ENCODE assay signal across 10 mouse cellular contexts in the genomic region with DNA sequence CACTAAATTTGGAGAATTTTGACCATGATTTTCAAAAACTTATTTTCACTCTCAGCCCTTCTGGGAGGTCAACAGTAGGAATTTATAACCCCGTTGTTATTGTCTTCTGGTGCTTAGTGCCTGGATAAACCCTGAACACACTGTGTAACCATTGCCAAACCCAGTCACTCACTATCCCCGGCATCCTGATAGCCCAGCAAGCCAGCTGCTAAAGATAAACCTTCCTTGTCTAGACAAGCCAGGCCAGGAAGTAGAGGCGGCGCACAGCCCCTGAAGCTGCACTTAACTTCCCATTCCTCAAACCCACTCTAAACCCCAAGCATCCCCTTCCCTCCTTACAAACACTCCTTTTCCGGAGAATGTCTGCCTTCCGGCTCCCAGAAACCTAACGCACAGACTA. TPM values are rescaled to one million over a fixed set of nuclear protein-coding genes. Genes with fewer than 3 reads are reported as not detected.
A peak's percentile ranks its signal among the peaks of the same experiment; 100 is the strongest.
DNase-seq lines count a peak whose midpoint lies in the region; ATAC-seq lines count a peak whose summit lies in the region.
"Had no signal": no experiment of that assay in that cellular context is flagged by ENCODE, and none has a peak within 500 bp of the region (broad histone marks: within the 10 kb centered on the region; RNA-seq: fewer than 3 reads in every experiment).

No protein-coding gene starts in this region.

- ATAC-seq in limb, embryonic 12.5 days (ENCODE audit: insufficient number of reproducible peaks, insufficient read depth, low FRiP score, low TSS enrichment, low read depth) = no peak
- ATAC-seq in embryonic facial prominence, embryonic 14.5 days (ENCODE audit: low read depth) = no peak
- ATAC-seq in liver, embryonic 16.5 days (ENCODE audit: low read depth) = peak; percentile 31; the same call in 1 of the 2 replicates
- no peak for ATAC-seq in stomach, embryonic 15.5 days (ENCODE audit: insufficient read depth, low FRiP score, low read depth)
- ATAC-seq: forebrain, embryonic 15.5 days had no signal

- no peaks in the 10 kb centered on the region; the same call in 1 of the 2 replicates for H3K27me3 ChIP-seq in limb, embryonic 12.5 days
- H3K27me3 ChIP-seq in limb, embryonic 10.5 days (ENCODE audit: low read depth, poor library complexity, severe bottlenecking) = no peaks in the 10 kb centered on the region
- H3K27me3 ChIP-seq in embryonic facial prominence, embryonic 14.5 days (replicated peaks; ENCODE audit: control insufficient read depth, insufficient read depth, low read length) = no peaks in the 10 kb centered on the region
- H3K27me3 ChIP-seq in liver, embryonic 16.5 days (ENCODE audit: control insufficient read depth, insufficient read depth, low read depth, low read length) = no peaks in the 10 kb centered on the region
- no peaks in the 10 kb centered on the region for H3K27me3 ChIP-seq in stomach, embryonic 15.5 days (replicated peaks)
- H3K27me3 ChIP-seq: forebrain, embryonic 15.5 days had no signal

- H3K36me3 ChIP-seq in limb, embryonic 12.5 days = no peaks in the 10 kb centered on the region
- H3K36me3 ChIP-seq in limb, embryonic 10.5 days = no peaks in the 10 kb centered on the region
- H3K36me3 ChIP-seq in embryonic facial prominence, embryonic 14.5 days (ENCODE audit: control insufficient read depth, insufficient read depth, low read length) = no peaks in the 10 kb centered on the region
- H3K36me3 ChIP-seq in liver, embryonic 16.5 days (ENCODE audit: control insufficient read depth, insufficient read depth) = no peaks in the 10 kb centered on the region
- no peaks in the 10 kb centered on the region for H3K36me3 ChIP-seq in stomach, embryonic 15.5 days
- H3K36me3 ChIP-seq: forebrain, embryonic 15.5 days had no signal

- no peak overlapping the region for H3K4me2 ChIP-seq in limb, embryonic 12.5 days
- H3K4me2 ChIP-seq in embryonic facial prominence, embryonic 14.5 days (ENCODE audit: low read depth, low read length) = no peak overlapping the region
- no peak overlapping the region for H3K4me2 ChIP-seq in liver, embryonic 16.5 days (ENCODE audit: low read depth, low read length)
- H3K4me2 ChIP-seq in stomach, embryonic 15.5 days = 0 out of 2 replicates have a peak overlapping the region, but pooled peaks have one; percentile 23
- H3K4me2 ChIP-seq: forebrain, embryonic 15.5 days; midbrain, embryonic 11.5 days had no signal

- no peak for DNase-seq in limb, embryonic 10.5 days (ENCODE audit: low spot score)
- DNase-seq in embryonic facial prominence, embryonic 14.5 days (ENCODE audit: low spot score) = peak; percentile 32
- DNase-seq in adrenal gland, postnatal 14 days = no peak
- no peak for DNase-seq in right cerebral cortex, adult 18-20 months
- DNase-seq: kidney, adult 9 months had no signal

- 0 out of 2 replicates have a peak overlapping the region, but pooled peaks have one; percentile 17 for H3K27ac ChIP-seq in limb, embryonic 12.5 days
- no peak overlapping the region for H3K27ac ChIP-seq in limb, embryonic 10.5 days
- peak overlapping the region; percentile 48; the same call in 1 of the 2 replicates for H3K27ac ChIP-seq in embryonic facial prominence, embryonic 14.5 days (replicated peaks; ENCODE audit: low read depth, low read length)
- peak overlapping the region; percentile 65; the same call in 1 of the 2 replicates for H3K27ac ChIP-seq in liver, embryonic 16.5 days (ENCODE audit: low read length)
- peak overlapping the region; percentile 75 for H3K27ac ChIP-seq in stomach, embryonic 15.5 days
- H3K27ac ChIP-seq: forebrain, embryonic 15.5 days had no signal

- no peaks in the 10 kb centered on the region for H3K9me3 ChIP-seq in limb, embryonic 12.5 days
- H3K9me3 ChIP-seq in limb, embryonic 10.5 days (replicated peaks) = no peaks in the 10 kb centered on the region
- H3K9me3 ChIP-seq in embryonic facial prominence, embryonic 14.5 days (ENCODE audit: control insufficient read depth, low read length) = no peaks in the 10 kb centered on the region
- no peaks in the 10 kb centered on the region for H3K9me3 ChIP-seq in liver, embryonic 16.5 days (replicated peaks; ENCODE audit: control insufficient read depth, low read length)
- no peaks in the 10 kb centered on the region for H3K9me3 ChIP-seq in stomach, embryonic 15.5 days
- H3K9me3 ChIP-seq: forebrain, embryonic 15.5 days had no signal

- H3K9ac ChIP-seq in limb, embryonic 12.5 days (replicated peaks) = no peak overlapping the region
- H3K9ac ChIP-seq in embryonic facial prominence, embryonic 14.5 days (ENCODE audit: low read depth, low read length) = no peak overlapping the region
- no peak overlapping the region for H3K9ac ChIP-seq in liver, embryonic 16.5 days (ENCODE audit: low read depth, low read length)
- H3K9ac ChIP-seq in stomach, embryonic 15.5 days = no peak overlapping the region
- H3K9ac ChIP-seq: forebrain, embryonic 15.5 days had no signal

- H3K4me3 ChIP-seq in limb, embryonic 12.5 days (replicated peaks) = no peak overlapping the region
- H3K4me3 ChIP-seq in limb, embryonic 10.5 days = no peak overlapping the region
- H3K4me3 ChIP-seq in embryonic facial prominence, embryonic 14.5 days (ENCODE audit: low read depth, low read length) = no peak overlapping the region
- H3K4me3 ChIP-seq in liver, embryonic 16.5 days (ENCODE audit: low read depth, low read length) = no peak overlapping the region
- no peak overlapping the region for H3K4me3 ChIP-seq in stomach, embryonic 15.5 days (replicated peaks)
- H3K4me3 ChIP-seq: forebrain, embryonic 15.5 days had no signal

- peaks cover 17% of the 10 kb centered on the region for H3K4me1 ChIP-seq in limb, embryonic 12.5 days (replicated peaks)
- H3K4me1 ChIP-seq in limb, embryonic 10.5 days = peaks cover 31% of the 10 kb centered on the region
- H3K4me1 ChIP-seq in embryonic facial prominence, embryonic 14.5 days (ENCODE audit: control insufficient read depth, insufficient read depth, low read length) = peaks cover 22% of the 10 kb centered on the region
- H3K4me1 ChIP-seq in liver, embryonic 16.5 days (ENCODE audit: control insufficient read depth, low read depth, low read length) = peaks cover 15% of the 10 kb centered on the region
- H3K4me1 ChIP-seq in stomach, embryonic 15.5 days = peaks cover 14% of the 10 kb centered on the region

- 55% methylated on average over 7 of the region's 7 CpGs for WGBS in limb, embryonic 12.5 days
- WGBS in limb, embryonic 10.5 days = 66% methylated on average over 7 of the region's 7 CpGs
- 41% methylated on average over 7 of the region's 7 CpGs for WGBS in embryonic facial prominence, embryonic 14.5 days
- 3% methylated on average over 7 of the region's 7 CpGs for WGBS in liver, embryonic 16.5 days (ENCODE audit: insufficient replicate concordance)
- WGBS in stomach, embryonic 15.5 days = 22% methylated on average over 7 of the region's 7 CpGs

RNA-seq across cellular contexts. Expression of gene Sowahc, which starts 43.3 kb away (rescaled TPM):
- polyA plus RNA-seq in limb, embryonic 12.5 days (2016; fragmentation: Nextera tagmentation; extraction: Ambion mirVana) = 14.4 and 15.9 TPM in 2 replicates
- polyA plus RNA-seq in limb, embryonic 10.5 days (2016; fragmentation: Nextera tagmentation; extraction: Ambion mirVana) = 11.1 and 12.1 TPM in 2 replicates
- 9.1 and 10.0 TPM in 2 replicates for polyA plus RNA-seq in embryonic facial prominence, embryonic 14.5 days (2014; fragmentation: Nextera tagmentation; extraction: Ambion mirVana)
- polyA plus RNA-seq in liver, embryonic 16.5 days (2015; fragmentation: Nextera tagmentation; extraction: Ambion mirVana) = 2.5 and 2.7 TPM in 2 replicates
- polyA plus RNA-seq in stomach, embryonic 15.5 days (2015; fragmentation: Nextera tagmentation; extraction: Ambion mirVana) = 13.7 and 13.9 TPM in 2 replicates
- 22.7 and 24.6 TPM in 2 replicates for total RNA-seq in adrenal gland, postnatal 14 days (2021)

RNA-seq across cellular contexts. Expression of gene Sept10, which starts 43.4 kb away (rescaled TPM):
- polyA plus RNA-seq in limb, embryonic 12.5 days (2016; fragmentation: Nextera tagmentation; extraction: Ambion mirVana) = 42.3 and 45.0 TPM in 2 replicates
- 45.0 and 45.4 TPM in 2 replicates for polyA plus RNA-seq in limb, embryonic 10.5 days (2016; fragmentation: Nextera tagmentation; extraction: Ambion mirVana)
- 40.5 and 47.1 TPM in 2 replicates for polyA plus RNA-seq in embryonic facial prominence, embryonic 14.5 days (2014; fragmentation: Nextera tagmentation; extraction: Ambion mirVana)
- 9.4 and 11.9 TPM in 2 replicates for polyA plus RNA-seq in liver, embryonic 16.5 days (2015; fragmentation: Nextera tagmentation; extraction: Ambion mirVana)
- 38.6 and 41.7 TPM in 2 replicates for polyA plus RNA-seq in stomach, embryonic 15.5 days (2015; fragmentation: Nextera tagmentation; extraction: Ambion mirVana)
- 52.2 and 54.0 TPM in 2 replicates for total RNA-seq in adrenal gland, postnatal 14 days (2021)

RNA-seq across cellular contexts. Expression of gene P4ha1, which starts 58.0 kb away (rescaled TPM):
- polyA plus RNA-seq in limb, embryonic 12.5 days (2016; fragmentation: Nextera tagmentation; extraction: Ambion mirVana) = 65.0 and 73.1 TPM in 2 replicates
- polyA plus RNA-seq in limb, embryonic 10.5 days (2016; fragmentation: Nextera tagmentation; extraction: Ambion mirVana) = 53.3 and 53.6 TPM in 2 replicates
- 120 and 121 TPM in 2 replicates for polyA plus RNA-seq in embryonic facial prominence, embryonic 14.5 days (2014; fragmentation: Nextera tagmentation; extraction: Ambion mirVana)
- polyA plus RNA-seq in liver, embryonic 16.5 days (2015; fragmentation: Nextera tagmentation; extraction: Ambion mirVana) = 14.9 and 15.0 TPM in 2 replicates
- 69.7 and 72.9 TPM in 2 replicates for polyA plus RNA-seq in stomach, embryonic 15.5 days (2015; fragmentation: Nextera tagmentation; extraction: Ambion mirVana)
- 25.8 and 37.1 TPM in 2 replicates for total RNA-seq in adrenal gland, postnatal 14 days (2021)
